Mouse (Mus musculus): ENCODE data around the gene Gm10282. TPM values are rescaled to one million over a fixed set of nuclear protein-coding genes. Genes with fewer than 3 reads are reported as not detected.

Gene Gm10282
- polyA plus RNA-seq, 1 experiment from 2014 or later = 20.8 TPM

DNA sequence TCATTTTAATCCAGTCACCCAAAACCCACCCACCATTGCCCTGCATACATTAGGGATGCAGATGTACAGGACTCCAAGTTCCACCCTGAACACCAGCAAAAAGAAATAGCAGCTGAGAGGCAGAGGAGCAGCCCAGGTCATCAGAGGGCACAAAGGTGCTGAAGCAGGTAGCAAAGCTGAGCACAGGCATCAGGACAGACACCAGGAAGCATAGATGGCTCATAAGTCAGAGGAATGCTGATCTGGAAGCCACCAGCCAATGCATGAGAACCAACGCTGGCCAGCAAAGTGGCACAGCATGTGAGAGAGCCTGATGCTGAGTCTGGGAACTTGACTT lies 47.2 kb downstream of the Gm10282 start:
- no peak overlapping the region for H3K27ac ChIP-seq (ENCODE audit: low read depth, low read length)
- peaks cover 8% of the 10 kb centered on the region; the same call in 1 of the 2 replicates for H3K36me3 ChIP-seq (ENCODE audit: control insufficient read depth, insufficient read depth, low read length)
- 88% methylated on average over 1 of the region's 1 CpGs for WGBS
- H3K4me1 ChIP-seq (replicated peaks; ENCODE audit: control insufficient read depth, insufficient read depth, low read length) = no peaks in the 10 kb centered on the region
- no peaks in the 10 kb centered on the region for H3K9me3 ChIP-seq (ENCODE audit: control insufficient read depth, low read length)
- H3K27me3 ChIP-seq (replicated peaks; ENCODE audit: control insufficient read depth, insufficient read depth, low read length) = no peaks in the 10 kb centered on the region
- no peak overlapping the region for H3K4me3 ChIP-seq (ENCODE audit: low read depth, low read length)
- DNase-seq (ENCODE audit: low spot score) (no peak), ATAC-seq (replicated peaks; ENCODE audit: low FRiP score) (no peak)
- H3K4me2 ChIP-seq = no peak overlapping the region
- H3K9ac ChIP-seq (ENCODE audit: low read depth, low read length) = no peak overlapping the region

DNA sequence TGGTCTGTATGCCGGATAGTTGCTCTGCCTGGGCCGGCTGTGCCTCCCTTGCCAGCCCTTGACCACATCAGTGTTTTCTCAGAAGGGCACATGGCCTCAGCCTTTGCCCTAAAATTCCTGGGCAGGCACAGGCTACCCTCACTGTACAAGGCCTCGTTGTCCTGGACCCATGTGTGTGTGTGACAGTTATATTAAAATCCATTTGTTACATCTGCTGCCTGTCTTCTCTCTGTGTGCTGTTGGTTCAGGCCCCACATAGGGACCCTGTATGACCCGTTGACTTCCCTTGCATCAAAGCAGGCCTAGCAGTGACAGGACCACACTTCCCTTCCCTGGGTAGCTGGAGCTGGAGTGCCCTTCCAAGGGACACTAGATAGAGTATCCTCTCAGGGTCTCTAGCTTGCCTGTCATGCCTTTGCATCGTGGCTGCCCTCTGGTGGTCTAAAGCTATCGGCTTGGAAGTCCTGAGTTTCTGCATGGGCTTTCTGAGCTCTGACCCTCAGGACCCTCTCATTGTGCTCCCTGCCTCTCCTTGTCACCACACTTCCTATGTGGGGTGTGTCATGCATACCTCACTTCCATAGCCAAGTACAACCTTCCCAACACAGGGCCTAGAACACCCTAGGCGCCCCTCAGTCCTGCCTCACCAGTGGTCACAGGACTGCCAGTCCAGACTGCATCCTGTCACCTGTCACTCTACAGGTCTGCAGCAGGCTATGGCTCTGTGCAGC lies 47.7 kb downstream of the Gm10282 start:
- H3K4me2 ChIP-seq = no peak overlapping the region
- H3K4me1 ChIP-seq (replicated peaks; ENCODE audit: control insufficient read depth, insufficient read depth, low read length) = no peaks in the 10 kb centered on the region
- H3K9me3 ChIP-seq (ENCODE audit: control insufficient read depth, low read length) = no peaks in the 10 kb centered on the region
- no peak overlapping the region for H3K27ac ChIP-seq (ENCODE audit: low read depth, low read length)
- no peak overlapping the region for H3K4me3 ChIP-seq (ENCODE audit: low read depth, low read length)
- H3K9ac ChIP-seq (ENCODE audit: low read depth, low read length) = no peak overlapping the region
- ATAC-seq (replicated peaks; ENCODE audit: low FRiP score) = no peak
- H3K36me3 ChIP-seq (ENCODE audit: control insufficient read depth, insufficient read depth, low read length) = peaks cover 12% of the 10 kb centered on the region; the same call in 1 of the 2 replicates
- no peaks in the 10 kb centered on the region for H3K27me3 ChIP-seq (replicated peaks; ENCODE audit: control insufficient read depth, insufficient read depth, low read length)
- no peak for DNase-seq (ENCODE audit: low spot score)
- 55% methylated on average over 7 of the region's 7 CpGs for WGBS

Other genes with a start within 250 kb of the Gm10282 start
- gene Olfr373, start 222.1 kb downstream of the Gm10282 start, polyA plus RNA-seq (2014; fragmentation: Nextera tagmentation; extraction: Ambion mirVana) = 0.04 TPM in 1 of 2 replicates, not detected in the other
- gene Olfr374, start 198.2 kb downstream of the Gm10282 start, polyA plus RNA-seq (2014; fragmentation: Nextera tagmentation; extraction: Ambion mirVana) = not detected in 2 replicates
- 277 and 281 TPM in 2 replicates for gene Tpm4, start 170.3 kb downstream of the Gm10282 start, polyA plus RNA-seq (2014; fragmentation: Nextera tagmentation; extraction: Ambion mirVana)
- gene Rab8a, start 144.1 kb downstream of the Gm10282 start, polyA plus RNA-seq (2014; fragmentation: Nextera tagmentation; extraction: Ambion mirVana) = 90.5 and 92.5 TPM in 2 replicates
- 0.18 and 0.29 TPM in 2 replicates for gene Hsh2d, start 115.6 kb downstream of the Gm10282 start, polyA plus RNA-seq (2014; fragmentation: Nextera tagmentation; extraction: Ambion mirVana)
- gene Cib3, start 92.4 kb downstream of the Gm10282 start, polyA plus RNA-seq (2014; fragmentation: Nextera tagmentation; extraction: Ambion mirVana) = not detected in 2 replicates
- gene Gm11034, start 91.6 kb downstream of the Gm10282 start, polyA plus RNA-seq (2014; fragmentation: Nextera tagmentation; extraction: Ambion mirVana) = not detected in 2 replicates
- gene Fam32a, start 85.5 kb downstream of the Gm10282 start, polyA plus RNA-seq (2014; fragmentation: Nextera tagmentation; extraction: Ambion mirVana) = 59.7 and 64.2 TPM in 2 replicates
- gene Ap1m1, start 65.2 kb downstream of the Gm10282 start, polyA plus RNA-seq (2014; fragmentation: Nextera tagmentation; extraction: Ambion mirVana) = 111 and 119 TPM in 2 replicates
- gene Klf2, start 13.8 kb upstream of the Gm10282 start, polyA plus RNA-seq (2014; fragmentation: Nextera tagmentation; extraction: Ambion mirVana) = 5.3 and 5.5 TPM in 2 replicates
- gene Eps15l1, start 116.2 kb upstream of the Gm10282 start, polyA plus RNA-seq (2014; fragmentation: Nextera tagmentation; extraction: Ambion mirVana) = 45.8 and 47.4 TPM in 2 replicates
- 2.2 TPM in 2 replicates for gene Calr3, start 138.6 kb upstream of the Gm10282 start, polyA plus RNA-seq (2014; fragmentation: Nextera tagmentation; extraction: Ambion mirVana)
- gene 1700030K09Rik, start 138.6 kb upstream of the Gm10282 start, polyA plus RNA-seq (2014; fragmentation: Nextera tagmentation; extraction: Ambion mirVana) = 11.6 and 14.0 TPM in 2 replicates
- gene Cherp, start 170.0 kb upstream of the Gm10282 start, polyA plus RNA-seq (2014; fragmentation: Nextera tagmentation; extraction: Ambion mirVana) = 90.1 and 92.8 TPM in 2 replicates
- gene Slc35e1, start 187.4 kb upstream of the Gm10282 start, polyA plus RNA-seq (2014; fragmentation: Nextera tagmentation; extraction: Ambion mirVana) = 16.8 and 18.1 TPM in 2 replicates
- gene Med26, start 243.0 kb upstream of the Gm10282 start, polyA plus RNA-seq (2014; fragmentation: Nextera tagmentation; extraction: Ambion mirVana) = 16.4 and 17.7 TPM in 2 replicates

Data from liver, embryonic 11.5 days (tissue).